Mouse (Mus musculus) lung, adult 2 months (tissue): ENCODE results near the gene Olfr1043.

Source experiments
- CTCF ChIP-seq: fragments of 200-500 bp; IDR thresholded peaks from 2 replicates; pipeline ENCODE4 v1.5.1; 2011; ENCODE audit warnings: mild to moderate bottlenecking, low read length, control low read depth; ENCODE audit not compliant: insufficient read depth
- POLR2A ChIP-seq: fragments of 200-500 bp; IDR thresholded peaks from 2 replicates; pipeline ENCODE4 v1.6.1; 2011; ENCODE audit warnings: low read depth, mild to moderate bottlenecking, control low read depth, low read length, borderline replicate concordance; ENCODE audit errors: extremely low read depth

GRCm38 (mm10) chr2:86185583-86185982 is 18.3 kb upstream of the Olfr1043 start, which contains the start of gene Olfr52:
- TF ChIP-seq CTCF, result no peak
- no peak for TF ChIP-seq POLR2A
